Mouse (Mus musculus): ENCODE measurements at regions not wholly inside any gene's neighbourhood (a gene's known extent, or its start where the extent isn't known, plus 50 kb on each side); places are given as distances from the start of the nearest gene placed in this dataset.

GRCm38 (mm10) chr14:72121006-72121405 lies 370.6 kb downstream of the Gm9195 start:
- DNase-seq = no peak
- intact Hi-C loops (cut with DNase I) = no loop called here

DNA sequence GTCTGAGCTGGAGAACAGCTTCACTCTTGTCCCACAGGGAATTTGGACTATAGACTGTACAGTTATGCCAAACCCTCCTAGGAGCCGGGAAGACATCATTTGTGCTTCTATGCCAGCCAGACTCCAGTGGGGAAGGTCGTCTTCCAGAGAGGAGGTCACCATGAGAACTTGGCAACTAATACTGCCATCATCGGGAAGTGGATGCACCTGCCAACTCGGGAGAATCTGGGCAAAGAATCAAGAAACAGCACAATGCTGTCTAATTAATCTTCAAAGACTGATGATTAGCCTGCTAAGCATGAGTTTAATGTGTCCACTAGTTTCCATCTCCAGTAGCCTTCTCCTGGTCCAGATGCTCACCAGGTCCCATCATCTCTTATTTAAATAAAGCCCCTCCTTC lies 374.8 kb downstream of the Gm9195 start:
- DNase-seq = no peak
- intact Hi-C loops (cut with DNase I) = no loop called here

GRCm38 (mm10) chr14:72113377-72113993 lies 378.2 kb downstream of the Gm9195 start:
- no peak for DNase-seq
- intact Hi-C loops (cut with DNase I) = no loop called here

DNA sequence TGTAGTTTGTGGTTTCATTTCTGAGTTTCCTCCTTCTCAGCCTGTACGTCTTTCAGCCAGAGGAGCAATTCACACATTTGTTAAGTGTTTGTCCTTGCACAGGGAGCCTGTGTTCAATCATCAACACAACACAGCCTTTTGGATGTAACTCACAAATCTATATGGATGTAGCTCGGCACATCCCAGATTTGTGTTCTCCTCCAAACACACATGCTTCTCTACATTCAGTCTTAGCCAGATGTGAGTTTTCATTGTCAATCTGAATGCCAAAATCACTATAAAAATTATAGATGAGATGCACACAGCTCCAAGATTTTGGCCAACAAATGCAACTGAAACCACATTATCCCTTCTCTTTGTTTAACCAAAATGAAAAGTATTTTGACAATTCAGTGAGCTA lies 380.9 kb downstream of the Gm9195 start:
- DNase-seq = no peak

GRCm38 (mm10) chr14:72091579-72091978 lies 400.1 kb downstream of the Gm9195 start:
- intact Hi-C loops (cut with DNase I) = no loop called here
- no peak for DNase-seq

More for the DNA sequence above, 380.9 kb downstream of the Gm9195 start:
- intact Hi-C loops (cut with DNase I) = no loop called here

DNA sequence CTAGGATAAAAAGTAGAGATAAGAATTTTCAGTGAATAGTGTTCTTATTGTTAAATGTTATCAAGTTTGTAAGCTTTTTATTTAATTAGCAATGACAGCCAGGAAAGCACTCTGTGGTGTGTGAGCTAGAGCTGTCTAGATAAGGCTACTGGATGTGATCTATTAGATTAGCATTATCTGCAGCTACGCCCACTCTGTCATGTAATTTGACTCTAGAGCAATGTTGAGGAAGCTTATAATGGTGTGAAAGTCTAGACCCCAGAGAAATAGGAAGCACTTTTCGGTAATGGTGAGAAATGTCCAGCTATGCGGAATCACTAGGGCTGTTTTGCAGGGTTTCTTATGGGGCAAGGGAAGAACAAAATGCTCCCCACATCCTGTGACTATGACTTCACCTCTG lies 410.2 kb downstream of the Gm9195 start:
- intact Hi-C loops (cut with DNase I) = no loop called here
- no peak for DNase-seq

- no peak for DNase-seq
- intact Hi-C loops (cut with DNase I) = no loop called here
These were observed 427.4 kb downstream of the Gm9195 start for GRCm38 (mm10) chr14:72064111-72064812.

- intact Hi-C loops (cut with DNase I) = no loop called here
- no peak for DNase-seq
These were observed 448.8 kb downstream of the Gm9195 start for GRCm38 (mm10) chr14:72042881-72043236.

GRCm38 (mm10) chr14:72042112-72042880 lies 449.3 kb downstream of the Gm9195 start:
- intact Hi-C loops (cut with DNase I) = no loop called here
- DNase-seq = no peak

- no peak for DNase-seq
- intact Hi-C loops (cut with DNase I) = no loop called here
These were observed 461.2 kb downstream of the Gm9195 start for GRCm38 (mm10) chr14:72030396-72030795.

GRCm38 (mm10) chr14:72027362-72028020 lies 464.1 kb downstream of the Gm9195 start:
- DNase-seq = no peak
- intact Hi-C loops (cut with DNase I) = no loop called here

GRCm38 (mm10) chr14:72004371-72004770 lies 487.3 kb downstream of the Gm9195 start:
- DNase-seq = no peak
- intact Hi-C loops (cut with DNase I) = no loop called here

DNA sequence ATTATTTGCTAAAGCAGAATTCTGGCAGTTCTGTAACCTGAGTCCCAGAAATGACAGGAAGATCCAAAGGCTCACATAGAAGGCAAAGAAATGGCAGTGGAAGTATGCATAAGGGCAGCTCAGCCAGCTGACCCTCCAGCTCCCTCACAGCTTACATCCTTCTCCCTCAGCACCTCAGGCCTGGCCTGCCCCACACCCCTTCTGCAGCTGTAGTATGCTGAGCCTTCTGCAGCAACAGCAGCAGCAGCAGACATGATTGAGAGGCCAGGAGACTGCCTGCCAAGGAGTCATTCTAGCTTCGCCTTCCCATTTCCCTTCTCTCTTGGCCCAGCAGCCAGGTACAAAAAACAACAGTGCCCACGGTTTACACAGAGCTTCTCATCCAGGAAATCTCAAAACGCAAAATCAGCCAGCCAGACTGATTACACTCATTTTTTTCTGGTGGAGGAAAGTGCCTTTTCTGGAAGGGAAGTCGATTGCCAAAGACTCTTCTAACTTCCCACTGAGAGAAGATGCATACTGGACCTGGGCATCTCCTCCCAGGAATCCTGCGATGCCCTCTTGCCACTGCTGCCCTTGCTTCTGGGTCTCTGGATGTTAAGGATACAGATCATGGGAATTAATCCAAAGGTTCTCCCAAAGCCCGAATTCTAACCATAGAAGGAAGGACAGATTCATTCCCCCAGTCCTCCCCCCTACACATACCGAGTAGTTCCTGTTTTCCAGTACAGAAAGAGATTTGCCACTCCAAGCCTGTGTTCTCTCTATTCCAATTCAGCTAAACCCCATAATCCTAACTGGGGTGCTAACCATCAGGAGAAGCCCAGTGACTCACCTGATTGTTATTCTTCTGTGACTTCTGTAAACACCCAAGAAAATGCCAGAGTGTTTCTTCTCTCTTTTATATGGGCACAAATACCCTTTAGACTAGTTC lies 489.2 kb downstream of the Gm9195 start:
- DNase-seq = no peak
- intact Hi-C loops (cut with DNase I) = no loop called here

DNA sequence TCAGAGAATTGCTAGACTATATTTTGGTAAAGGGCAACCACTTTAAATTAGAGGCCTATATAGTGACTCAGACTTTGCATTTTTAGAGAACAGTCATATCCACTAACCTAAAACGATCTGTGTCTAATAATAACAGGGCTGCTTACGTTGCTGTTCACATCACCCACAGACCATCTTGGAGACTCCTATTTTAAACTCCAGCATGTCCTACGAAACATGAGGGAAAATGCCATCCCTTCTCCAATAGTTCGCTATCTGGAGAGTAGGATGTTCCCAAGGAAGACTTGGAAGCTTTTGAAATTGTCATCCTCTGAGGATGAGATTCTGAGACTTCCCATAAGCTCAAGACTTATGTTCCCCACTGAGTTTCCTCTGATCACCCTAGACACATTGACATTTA lies 518.6 kb downstream of the Gm9195 start:
- intact Hi-C loops (cut with DNase I) = no loop called here
- DNase-seq = no peak

DNA sequence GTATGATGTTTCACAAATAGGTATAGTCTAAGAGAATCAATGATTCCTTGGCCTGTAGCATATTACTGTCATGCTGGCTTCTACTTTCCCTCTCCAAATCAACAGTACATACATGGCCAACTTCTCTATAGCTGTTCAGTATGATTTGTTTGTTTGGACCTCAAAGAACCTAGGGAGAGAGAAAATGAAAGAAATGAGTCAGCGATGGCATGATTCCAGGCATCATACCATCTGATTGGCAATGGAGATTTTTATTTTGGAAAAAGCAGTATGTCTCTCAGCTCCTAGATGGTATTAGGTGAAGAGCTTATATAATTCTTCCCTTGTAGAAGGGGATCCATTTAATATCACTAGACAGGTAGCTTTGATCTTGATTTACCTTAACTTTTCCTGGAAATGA lies 519.1 kb downstream of the Gm9195 start:
- intact Hi-C loops (cut with DNase I) = no loop called here
- no peak for DNase-seq

DNA sequence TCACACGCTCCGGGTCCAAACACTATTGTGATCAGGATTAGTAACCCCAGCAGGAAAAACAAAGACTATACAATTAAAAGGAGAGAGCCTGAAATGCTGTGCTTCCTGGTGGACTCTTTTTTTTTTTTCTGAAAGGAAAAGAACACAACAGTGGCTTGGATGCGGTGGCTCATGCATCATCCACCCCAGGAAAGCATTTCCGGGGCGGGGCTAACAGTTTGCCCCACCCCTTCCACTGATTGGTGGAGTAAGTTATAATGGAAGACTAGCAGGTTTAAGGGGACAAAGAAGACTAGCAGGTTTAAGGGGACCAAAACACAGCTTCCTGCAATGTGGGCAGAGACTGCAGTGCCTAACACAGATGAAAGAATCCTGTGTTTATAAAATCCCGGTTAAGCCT lies 524.0 kb downstream of the Gm9195 start:
- no peak for DNase-seq
- intact Hi-C loops (cut with DNase I) = no loop called here

- intact Hi-C loops (cut with DNase I) = loop anchor here (2.0 kb wide), 1 partner anchor 77 kb away; no protein-coding TSS in a partner anchor
These were observed 528.1 kb downstream of the Gm9195 start for GRCm38 (mm10) chr14:71963389-71964169.

DNA sequence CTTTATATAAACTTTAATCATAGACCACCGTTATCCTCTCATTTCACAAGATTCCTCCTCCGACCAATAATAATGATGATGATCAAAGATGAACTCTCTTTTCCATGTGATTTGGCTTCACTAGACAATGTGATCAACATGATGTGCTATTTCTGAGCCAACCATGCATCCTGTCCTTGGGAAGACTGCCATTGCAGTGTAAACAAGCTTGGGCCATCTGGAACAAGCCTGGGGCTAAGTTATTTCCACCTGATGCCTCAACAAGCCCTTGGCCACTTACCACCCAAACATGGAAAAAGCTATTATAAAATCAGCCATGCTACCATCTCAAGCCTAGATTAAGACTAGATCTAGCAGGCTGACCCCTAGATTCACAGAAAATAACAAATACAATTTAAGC lies 542.9 kb downstream of the Gm9195 start:
- intact Hi-C loops (cut with DNase I) = no loop called here
- no peak for DNase-seq

More at GRCm38 (mm10) chr14:71963389-71964169, 528.1 kb downstream of the Gm9195 start:
- no peak for DNase-seq

GRCm38 (mm10) chr14:71937157-71937485 lies 554.5 kb downstream of the Gm9195 start:
- intact Hi-C loops (cut with DNase I) = no loop called here
- no peak for DNase-seq

All from gastrocnemius, postnatal 36 days (tissue).